Mouse (Mus musculus): ENCODE data around the gene Hs3st3a1.

- TF ChIP-seq CTCF (IDR thresholded peaks at IDR 0.05; ENCODE audit: low read depth) (no peak), EP300 (IDR thresholded peaks at IDR 0.05; ENCODE audit: low read depth) (no peak)
These were observed 108.1 kb downstream of the Hs3st3a1 start for GRCm38 (mm10) chr11:64543181-64543641.
